Mouse (Mus musculus): ENCODE measurements around the gene Tmem189. TPM values are rescaled to one million over a fixed set of nuclear protein-coding genes. Genes with fewer than 3 reads are reported as not detected.

The Tmem189 gene
- polyA plus RNA-seq, 1 experiment from 2014 or later, result 38.7 TPM

- peak within 1 kb of the TSS; percentile 87 for H3K27ac ChIP-seq (ENCODE audit: low read depth, low read length)
- peak within 1 kb of the TSS; percentile 97 for H3K9ac ChIP-seq (ENCODE audit: low read depth, low read length)
- ATAC-seq (replicated peaks; ENCODE audit: insufficient number of reproducible peaks, low FRiP score, low TSS enrichment), result peak; percentile 83
- peaks cover 52% of the 10 kb centered on the region for H3K4me1 ChIP-seq (ENCODE audit: control insufficient read depth, insufficient read depth, low read length)
- no peaks in the 10 kb centered on the region for H3K27me3 ChIP-seq (ENCODE audit: control insufficient read depth, insufficient read depth, low read length)
- no peaks in the 10 kb centered on the region for H3K36me3 ChIP-seq (ENCODE audit: control insufficient read depth, insufficient read depth, low read length)
- WGBS (ENCODE audit: insufficient replicate concordance), result under 1% methylated on average over 80 of the region's 87 CpGs
- H3K4me2 ChIP-seq, result peak within 1 kb of the TSS; percentile 76
- no peaks in the 10 kb centered on the region for H3K9me3 ChIP-seq (replicated peaks; ENCODE audit: control insufficient read depth, low read length)
- H3K4me3 ChIP-seq (ENCODE audit: low read depth, low read length), result peak within 1 kb of the TSS; percentile 95
These were observed 57.8 kb downstream of the Tmem189 start, which contains the start of gene Ube2v1 for GRCm38 (mm10) chr2:167631591-167632448. TSS of gene Ube2v1 (minus strand) at chr2:167632095.

GRCm38 (mm10) chr2:167631181-167631590, 58.4 kb downstream of the Tmem189 start:
- WGBS (ENCODE audit: insufficient replicate concordance), result under 1% methylated on average over 31 of the region's 31 CpGs
- peak overlapping the region; percentile 87 for H3K27ac ChIP-seq (ENCODE audit: low read depth, low read length)
- H3K4me2 ChIP-seq, result peak overlapping the region; percentile 76
- no peaks in the 10 kb centered on the region for H3K9me3 ChIP-seq (replicated peaks; ENCODE audit: control insufficient read depth, low read length)
- H3K27me3 ChIP-seq (ENCODE audit: control insufficient read depth, insufficient read depth, low read length), result no peaks in the 10 kb centered on the region
- peak overlapping the region; percentile 97 for H3K9ac ChIP-seq (ENCODE audit: low read depth, low read length)
- H3K4me1 ChIP-seq (ENCODE audit: control insufficient read depth, insufficient read depth, low read length), result peaks cover 54% of the 10 kb centered on the region
- peak overlapping the region; percentile 95 for H3K4me3 ChIP-seq (ENCODE audit: low read depth, low read length)
- no peak; the same call in 1 of the 2 replicates for ATAC-seq (replicated peaks; ENCODE audit: insufficient number of reproducible peaks, low FRiP score, low TSS enrichment)
- H3K36me3 ChIP-seq (ENCODE audit: control insufficient read depth, insufficient read depth, low read length), result no peaks in the 10 kb centered on the region

DNA sequence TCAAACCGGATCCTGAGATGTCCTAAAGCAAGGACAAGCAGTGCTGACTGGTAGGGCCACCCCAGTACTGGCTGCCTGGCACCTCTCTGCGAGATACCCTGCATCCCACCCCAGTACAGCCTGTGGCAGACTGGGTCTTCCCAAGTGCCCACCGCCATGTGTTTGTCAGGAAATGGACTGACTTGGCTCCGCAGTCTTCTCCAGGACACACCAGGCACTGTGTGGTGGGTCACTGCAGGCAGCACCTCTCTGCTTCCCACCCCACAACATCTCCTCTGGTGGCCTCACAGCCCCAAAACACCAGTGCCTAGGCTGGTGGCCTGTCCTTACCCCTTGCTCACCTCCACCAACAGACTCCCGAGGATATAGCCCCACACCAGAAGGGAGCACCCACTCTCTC, 59.2 kb downstream of the Tmem189 start:
- Histone ChIP-seq H3K36me3 (ENCODE audit: control insufficient read depth, insufficient read depth, low read length) (no peaks in the 10 kb centered on the region), H3K9me3 (replicated peaks; ENCODE audit: control insufficient read depth, low read length) (no peaks in the 10 kb centered on the region), H3K27ac (ENCODE audit: low read depth, low read length) (peak overlapping the region; percentile 80), H3K4me1 (ENCODE audit: control insufficient read depth, insufficient read depth, low read length) (peaks cover 59% of the 10 kb centered on the region), H3K4me3 (ENCODE audit: low read depth, low read length) (peak overlapping the region; percentile 95), H3K9ac (ENCODE audit: low read depth, low read length) (peak overlapping the region; percentile 97), H3K27me3 (ENCODE audit: control insufficient read depth, insufficient read depth, low read length) (no peaks in the 10 kb centered on the region), H3K4me2 (peak overlapping the region; percentile 76)
- 55% methylated on average over 5 of the region's 5 CpGs for WGBS (ENCODE audit: insufficient replicate concordance)
- no peak for ATAC-seq (replicated peaks; ENCODE audit: insufficient number of reproducible peaks, low FRiP score, low TSS enrichment)

- 61% methylated on average over 11 of the region's 11 CpGs for WGBS (ENCODE audit: insufficient replicate concordance)
- Histone ChIP-seq H3K27ac (ENCODE audit: low read depth, low read length) (peak overlapping the region; percentile 80), H3K4me1 (ENCODE audit: control insufficient read depth, insufficient read depth, low read length) (peaks cover 62% of the 10 kb centered on the region), H3K27me3 (ENCODE audit: control insufficient read depth, insufficient read depth, low read length) (no peaks in the 10 kb centered on the region), H3K9me3 (replicated peaks; ENCODE audit: control insufficient read depth, low read length) (no peaks in the 10 kb centered on the region), H3K9ac (ENCODE audit: low read depth, low read length) (peak overlapping the region; percentile 97), H3K36me3 (ENCODE audit: control insufficient read depth, insufficient read depth, low read length) (no peaks in the 10 kb centered on the region), H3K4me2 (peak overlapping the region; percentile 76), H3K4me3 (ENCODE audit: low read depth, low read length) (peak overlapping the region; percentile 95)
- no peak for ATAC-seq (replicated peaks; ENCODE audit: insufficient number of reproducible peaks, low FRiP score, low TSS enrichment)
These were observed 59.9 kb downstream of the Tmem189 start for GRCm38 (mm10) chr2:167629665-167630209.

DNA sequence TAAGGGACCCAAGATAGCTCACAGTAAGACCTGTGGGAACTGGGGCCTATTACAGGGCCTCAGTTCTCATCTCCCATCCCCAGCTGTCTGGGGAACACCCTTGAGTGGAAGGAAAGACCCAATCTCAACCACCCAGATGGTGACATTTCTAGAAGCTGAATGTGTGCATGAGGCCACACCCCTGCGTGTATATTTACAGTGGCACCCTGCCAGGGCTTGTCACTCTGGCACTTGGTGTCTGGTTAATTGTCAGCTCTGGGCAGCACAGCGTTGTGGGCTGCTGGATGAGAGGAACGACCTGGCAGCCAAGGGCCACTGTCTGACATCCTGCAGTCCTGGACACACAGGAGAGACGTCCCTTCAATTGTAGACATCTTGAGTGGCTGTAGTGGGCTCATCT, 60.8 kb downstream of the Tmem189 start:
- ATAC-seq (replicated peaks; ENCODE audit: insufficient number of reproducible peaks, low FRiP score, low TSS enrichment), result peak; percentile 69
- Histone ChIP-seq H3K4me1 (ENCODE audit: control insufficient read depth, insufficient read depth, low read length) (peaks cover 62% of the 10 kb centered on the region), H3K9ac (ENCODE audit: low read depth, low read length) (peak overlapping the region; percentile 97; the same call in 1 of the 2 replicates), H3K4me2 (peak overlapping the region; percentile 76), H3K4me3 (ENCODE audit: low read depth, low read length) (no peak overlapping the region), H3K27me3 (ENCODE audit: control insufficient read depth, insufficient read depth, low read length) (no peaks in the 10 kb centered on the region), H3K9me3 (replicated peaks; ENCODE audit: control insufficient read depth, low read length) (no peaks in the 10 kb centered on the region), H3K27ac (ENCODE audit: low read depth, low read length) (peak overlapping the region; percentile 80), H3K36me3 (ENCODE audit: control insufficient read depth, insufficient read depth, low read length) (no peaks in the 10 kb centered on the region)
- 28% methylated on average over 4 of the region's 4 CpGs for WGBS (ENCODE audit: insufficient replicate concordance)

DNA sequence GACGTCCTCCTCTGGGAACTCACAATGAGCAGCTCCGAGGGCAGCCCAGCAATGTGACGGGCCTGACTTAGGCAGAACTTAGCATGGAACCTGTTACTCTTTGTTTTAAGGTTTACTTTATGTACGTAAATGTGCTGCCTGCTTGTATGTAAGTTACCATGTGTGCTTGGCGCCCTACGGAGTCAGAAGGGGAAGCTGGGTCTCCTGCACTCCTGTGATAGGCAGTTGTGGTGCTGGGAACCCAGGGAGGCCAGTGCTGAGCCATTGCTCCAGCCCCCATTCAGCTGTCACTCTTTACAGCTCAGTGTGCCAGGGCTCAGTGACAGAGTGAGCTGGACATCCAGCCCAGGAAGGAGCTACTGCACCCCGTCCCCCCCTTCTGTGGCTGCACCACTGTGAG, 62.6 kb downstream of the Tmem189 start:
- Histone ChIP-seq H3K9ac (ENCODE audit: low read depth, low read length) (no peak overlapping the region), H3K27ac (ENCODE audit: low read depth, low read length) (no peak overlapping the region), H3K4me3 (ENCODE audit: low read depth, low read length) (no peak overlapping the region), H3K4me2 (peak overlapping the region; percentile 7; the same call in 1 of the 2 replicates), H3K4me1 (ENCODE audit: control insufficient read depth, insufficient read depth, low read length) (peaks cover 59% of the 10 kb centered on the region), H3K27me3 (ENCODE audit: control insufficient read depth, insufficient read depth, low read length) (no peaks in the 10 kb centered on the region), H3K9me3 (replicated peaks; ENCODE audit: control insufficient read depth, low read length) (no peaks in the 10 kb centered on the region), H3K36me3 (ENCODE audit: control insufficient read depth, insufficient read depth, low read length) (no peaks in the 10 kb centered on the region)
- no peak for ATAC-seq (replicated peaks; ENCODE audit: insufficient number of reproducible peaks, low FRiP score, low TSS enrichment)
- 86% methylated on average over 7 of the region's 7 CpGs for WGBS (ENCODE audit: insufficient replicate concordance)

DNA sequence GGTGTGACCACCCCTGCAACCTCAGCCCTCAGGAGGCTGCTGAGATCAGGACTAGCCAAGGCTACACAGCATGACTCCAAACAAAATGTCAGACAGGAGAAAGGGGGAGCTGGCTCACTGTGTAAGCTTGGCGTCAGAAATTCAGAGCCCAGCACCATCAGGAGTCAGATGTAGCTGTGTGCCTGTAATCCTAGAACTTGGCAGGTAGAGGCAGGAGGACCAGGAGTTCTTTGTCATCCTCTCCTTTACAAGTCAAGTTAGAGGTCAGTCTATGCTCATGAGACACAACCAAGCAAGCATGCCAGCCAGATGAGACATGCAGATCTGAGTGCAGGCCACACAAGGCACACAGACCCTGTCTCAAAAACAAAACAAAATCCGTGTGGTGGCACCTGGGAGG, 64.0 kb downstream of the Tmem189 start:
- no peaks in the 10 kb centered on the region for H3K27me3 ChIP-seq (ENCODE audit: control insufficient read depth, insufficient read depth, low read length)
- H3K9ac ChIP-seq (ENCODE audit: low read depth, low read length), result no peak overlapping the region
- H3K36me3 ChIP-seq (ENCODE audit: control insufficient read depth, insufficient read depth, low read length), result no peaks in the 10 kb centered on the region
- H3K4me2 ChIP-seq, result no peak overlapping the region
- WGBS (ENCODE audit: insufficient replicate concordance), result 43% methylated on average over 2 of the region's 2 CpGs
- H3K4me1 ChIP-seq (ENCODE audit: control insufficient read depth, insufficient read depth, low read length), result peaks cover 67% of the 10 kb centered on the region
- no peaks in the 10 kb centered on the region for H3K9me3 ChIP-seq (replicated peaks; ENCODE audit: control insufficient read depth, low read length)
- no peak overlapping the region for H3K4me3 ChIP-seq (ENCODE audit: low read depth, low read length)
- ATAC-seq (replicated peaks; ENCODE audit: insufficient number of reproducible peaks, low FRiP score, low TSS enrichment), result no peak
- H3K27ac ChIP-seq (ENCODE audit: low read depth, low read length), result no peak overlapping the region

GRCm38 (mm10) chr2:167624368-167625075, 65.1 kb downstream of the Tmem189 start:
- Histone ChIP-seq H3K9ac (ENCODE audit: low read depth, low read length) (no peak overlapping the region), H3K4me1 (ENCODE audit: control insufficient read depth, insufficient read depth, low read length) (peaks cover 56% of the 10 kb centered on the region), H3K27me3 (ENCODE audit: control insufficient read depth, insufficient read depth, low read length) (no peaks in the 10 kb centered on the region), H3K27ac (ENCODE audit: low read depth, low read length) (no peak overlapping the region), H3K4me3 (ENCODE audit: low read depth, low read length) (no peak overlapping the region), H3K36me3 (ENCODE audit: control insufficient read depth, insufficient read depth, low read length) (no peaks in the 10 kb centered on the region), H3K9me3 (replicated peaks; ENCODE audit: control insufficient read depth, low read length) (no peaks in the 10 kb centered on the region), H3K4me2 (no peak overlapping the region)
- 93% methylated on average over 6 of the region's 6 CpGs for WGBS (ENCODE audit: insufficient replicate concordance)
- no peak for ATAC-seq (replicated peaks; ENCODE audit: insufficient number of reproducible peaks, low FRiP score, low TSS enrichment)
